Mouse (Mus musculus) megakaryocyte, embryonic 14.5 days (primary cell): ENCODE data around the gene Id1.

Source experiments
- FLI1 ChIP-seq: IDR thresholded peaks from 2 replicates; pipeline ENCODE4 v1.6.1; 2012; ENCODE audit warnings: low read length, inconsistent platforms, mixed read lengths
- GATA1 ChIP-seq: IDR thresholded peaks from 3 replicates; pipeline ENCODE4 v1.6.1; 2012; ENCODE audit warnings: mixed read lengths, low read length, inconsistent platforms, borderline replicate concordance

- TF ChIP-seq GATA1: no peak
- TF ChIP-seq FLI1: no peak
Observed at GRCm38 (mm10) chr2:152703596-152704255, 32.3 kb upstream of the Id1 start.
